ENCODE assay signal across 10 mouse cellular contexts in genomic region chr8:125641808-125642207, GRCm38 (mm10). TPM values are rescaled to one million over a fixed set of nuclear protein-coding genes. Genes with fewer than 3 reads are reported as not detected.
DNase-seq lines count a peak whose midpoint lies in the region; ATAC-seq and TF ChIP-seq lines count a peak whose summit lies in the region.
"Had no signal": no experiment of that assay in that cellular context is flagged by ENCODE, and none has a peak within 500 bp of the region (broad histone marks: within the 10 kb centered on the region; RNA-seq: fewer than 3 reads in every experiment).

No protein-coding gene starts in this region.

- intact Hi-C loops in gastrocnemius, adult 2 months (cut with DNase I), result no loop called here
- intact Hi-C loops in heart, postnatal 10 days (cut with DNase I), result no loop called here

- H3K27ac ChIP-seq in embryonic facial prominence, embryonic 10.5 days (replicated peaks), result peak overlapping the region; percentile 24; the same call in 1 of the 2 replicates
- H3K27ac ChIP-seq in gastrocnemius, adult 2 months, result no peak overlapping the region

- ATAC-seq in monocyte, adult 5-6 weeks (replicated peaks; ENCODE audit: insufficient number of reproducible peaks, low FRiP score, low TSS enrichment, poor library complexity, severe bottlenecking), result 0 out of 2 replicates have a peak, but pooled peaks have one; percentile 36
- ATAC-seq: inflammation-experienced regulatory T-cells, adult 6 months had no signal

- 73% methylated on average over 6 of the region's 6 CpGs for WGBS in embryonic facial prominence, embryonic 10.5 days

- no peak for TF ChIP-seq CTCF in gastrocnemius, adult 2 months (IDR thresholded peaks at IDR 0.05)

- H3K4me1 ChIP-seq in embryonic facial prominence, embryonic 10.5 days, result peaks cover 22% of the 10 kb centered on the region

- H3K27me3 ChIP-seq in embryonic facial prominence, embryonic 10.5 days (replicated peaks; ENCODE audit: low read depth, poor library complexity, severe bottlenecking), result no peaks in the 10 kb centered on the region

- no peaks in the 10 kb centered on the region for H3K36me3 ChIP-seq in embryonic facial prominence, embryonic 10.5 days (replicated peaks)

- DNase-seq in adrenal gland, postnatal 25 days, result peak; percentile 44
- no peak for DNase-seq in adrenal gland, postnatal 14 days
- peak; percentile 9 for DNase-seq in lung, postnatal 10 days
- DNase-seq in lung, adult 18-20 months, result no peak
- DNase-seq in embryonic facial prominence, embryonic 10.5 days (ENCODE audit: low spot score), result no peak
- DNase-seq in gastrocnemius, adult 2 months, result no peak
- DNase-seq in heart, postnatal 10 days, result no peak
- DNase-seq: thymus, adult 2 months had no signal

- no peak overlapping the region for H3K4me3 ChIP-seq in embryonic facial prominence, embryonic 10.5 days
- H3K4me3 ChIP-seq in gastrocnemius, adult 2 months, result no peak overlapping the region

- H3K9me3 ChIP-seq in embryonic facial prominence, embryonic 10.5 days, result no peaks in the 10 kb centered on the region

RNA-seq across cellular contexts. Expression of gene Map10, which starts 27.8 kb away (rescaled TPM):
- total RNA-seq in adrenal gland, postnatal 25 days (2021), result 5.5 and 6.8 TPM in 2 replicates
- 3.3 and 3.6 TPM in 2 replicates for total RNA-seq in adrenal gland, postnatal 14 days (2021)
- polyA plus RNA-seq in embryonic facial prominence, embryonic 10.5 days (2016; fragmentation: Nextera tagmentation; extraction: Ambion mirVana), result 5.7 and 7.0 TPM in 2 replicates
- 1.5 to 3.0 TPM (median 2.5 TPM) in 3 replicates for total RNA-seq in monocyte, adult 5-6 weeks (2017)
- 1 to 10 TPM; 2.1 to 3.0 TPM for total RNA-seq in gastrocnemius, adult 2 months (2021)
- total RNA-seq in heart, postnatal 10 days (2021), result 1 to 10 TPM; 5.8 to 6.5 TPM

Comparison
In these comparisons a context has a peak if more than half of its experiments do, and no peak if none do; other contexts are left out.
1. DNase-seq: peak in adrenal gland, postnatal 25 days (single experiment) and lung, postnatal 10 days (single experiment); none in adrenal gland, postnatal 14 days (single experiment), lung, adult 18-20 months (0 of 2), embryonic facial prominence, embryonic 10.5 days (single experiment), gastrocnemius, adult 2 months (single experiment) and heart, postnatal 10 days (0 of 2).